Mouse (Mus musculus) E14TG2a.4 (cell line): ENCODE measurements around the gene Nr3c2.

Experiments
- H3K27me3 ChIP-seq: 2 replicates; pipeline ENCODE4 v1.6.1; 2014; ENCODE audit warnings: low read length, control low read depth; ENCODE audit not compliant: insufficient read depth
- H3K36me3 ChIP-seq: 2 replicates; pipeline ENCODE4 v1.6.1; 2014; ENCODE audit warnings: low read length, control low read depth; ENCODE audit not compliant: insufficient read depth
- H3K4me1 ChIP-seq: replicated peaks from 2 replicates; pipeline ENCODE4 v1.6.1; 2014; ENCODE audit warnings: low read depth, low read length, control low read depth
- H3K4me3 ChIP-seq: replicated peaks from 2 replicates; pipeline ENCODE4 v1.5.1; 2014; ENCODE audit warnings: mild to moderate bottlenecking, low read length
- H3K9me3 ChIP-seq: 2 replicates; pipeline ENCODE4 v1.6.1; 2014; ENCODE audit warnings: low read length, control low read depth
- CTCF ChIP-seq: conservative IDR thresholded peaks from 2 replicates; pipeline ENCODE4 v1.5.1; 2014; ENCODE audit warnings: low read length
- NANOG ChIP-seq: IDR thresholded peaks from 2 replicates; pipeline ENCODE4 v1.6.1; 2014; ENCODE audit warnings: borderline replicate concordance, low read length, mixed read lengths
- POU5F1 ChIP-seq: IDR thresholded peaks from 2 replicates; pipeline ENCODE4 v1.6.1; 2014; ENCODE audit warnings: low read length, borderline replicate concordance

The Nr3c2 gene

GRCm38 (mm10) chr8:77120810-77121570 is 221.7 kb downstream of the Nr3c2 start:
- TF ChIP-seq CTCF, result no peak
- no peaks in the 10 kb centered on the region for H3K9me3 ChIP-seq
- H3K4me3 ChIP-seq, result no peak overlapping the region
- H3K4me1 ChIP-seq, result 0 out of 2 replicates have a peak, but pooled peaks cover 3% of the 10 kb centered on the region
- H3K27me3 ChIP-seq, result no peaks in the 10 kb centered on the region
- H3K36me3 ChIP-seq, result no peaks in the 10 kb centered on the region

- no peak for TF ChIP-seq NANOG
- TF ChIP-seq CTCF, result no peak
- no peak for TF ChIP-seq POU5F1
Measured at GRCm38 (mm10) chr8:77121571-77121890, 222.3 kb downstream of the Nr3c2 start.

GRCm38 (mm10) chr8:77122300-77122699 is 223.1 kb downstream of the Nr3c2 start:
- no peaks in the 10 kb centered on the region for H3K36me3 ChIP-seq
- H3K9me3 ChIP-seq, result no peaks in the 10 kb centered on the region
- H3K27me3 ChIP-seq, result no peaks in the 10 kb centered on the region
- 0 out of 2 replicates have a peak, but pooled peaks cover 3% of the 10 kb centered on the region for H3K4me1 ChIP-seq
- no peak overlapping the region for H3K4me3 ChIP-seq
- no peak for TF ChIP-seq NANOG
- no peak for TF ChIP-seq CTCF
- TF ChIP-seq POU5F1, result no peak

More at GRCm38 (mm10) chr8:77121571-77121890, 222.3 kb downstream of the Nr3c2 start:
- no peaks in the 10 kb centered on the region for H3K9me3 ChIP-seq
- no peaks in the 10 kb centered on the region for H3K27me3 ChIP-seq
- no peaks in the 10 kb centered on the region for H3K36me3 ChIP-seq
- H3K4me3 ChIP-seq, result no peak overlapping the region
- H3K4me1 ChIP-seq, result 0 out of 2 replicates have a peak, but pooled peaks cover 3% of the 10 kb centered on the region

DNA sequence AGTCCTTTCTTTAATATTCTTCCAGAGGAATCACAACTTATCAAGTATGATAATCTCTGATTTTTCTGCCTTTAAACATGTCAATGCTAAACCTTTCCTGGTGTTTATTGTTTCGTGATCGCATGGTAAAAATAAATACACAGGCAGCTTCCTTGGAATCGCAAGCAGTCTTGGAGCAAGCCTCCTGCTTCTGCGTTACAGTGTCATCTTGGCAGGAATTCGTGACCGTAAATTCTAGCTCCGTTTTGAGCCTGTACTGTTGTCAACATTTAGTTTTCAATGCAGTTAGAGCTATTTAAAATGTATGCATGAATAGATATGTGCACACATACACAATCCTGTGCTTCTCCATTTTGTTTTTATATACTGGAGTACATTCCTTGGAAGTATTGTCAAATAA is 226.5 kb downstream of the Nr3c2 start:
- H3K36me3 ChIP-seq, result no peaks in the 10 kb centered on the region
- H3K9me3 ChIP-seq, result peaks cover 12% of the 10 kb centered on the region; the same call in 1 of the 2 replicates
- TF ChIP-seq NANOG (no peak), POU5F1 (no peak), CTCF (no peak)
- 0 out of 2 replicates have a peak, but pooled peaks cover 3% of the 10 kb centered on the region for H3K4me1 ChIP-seq
- no peaks in the 10 kb centered on the region for H3K27me3 ChIP-seq
- H3K4me3 ChIP-seq, result no peak overlapping the region

DNA sequence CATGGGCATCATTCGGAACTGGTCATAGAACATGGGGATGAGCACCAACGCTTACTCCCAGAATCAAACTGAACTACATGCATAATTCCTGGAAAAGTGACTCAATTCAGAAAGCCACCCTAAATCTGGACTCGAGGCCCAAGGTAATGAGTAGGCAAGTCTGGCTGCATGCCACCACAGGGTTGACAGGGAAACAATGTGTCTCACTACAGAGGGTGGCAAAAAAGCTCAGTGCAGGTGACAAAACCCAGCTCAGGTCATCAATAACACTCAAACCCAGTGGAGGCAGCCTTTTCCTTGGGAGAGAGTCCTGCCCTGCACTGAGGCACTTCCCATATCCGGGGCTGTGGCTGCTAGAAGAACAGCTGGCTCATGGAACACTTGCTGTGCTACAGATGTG is 228.8 kb downstream of the Nr3c2 start:
- Histone ChIP-seq H3K27me3 (no peaks in the 10 kb centered on the region), H3K9me3 (peaks cover 30% of the 10 kb centered on the region), H3K4me3 (no peak overlapping the region), H3K4me1 (no peaks in the 10 kb centered on the region), H3K36me3 (no peaks in the 10 kb centered on the region)
- TF ChIP-seq NANOG, result no peak
- TF ChIP-seq POU5F1, result no peak
- TF ChIP-seq CTCF, result no peak

DNA sequence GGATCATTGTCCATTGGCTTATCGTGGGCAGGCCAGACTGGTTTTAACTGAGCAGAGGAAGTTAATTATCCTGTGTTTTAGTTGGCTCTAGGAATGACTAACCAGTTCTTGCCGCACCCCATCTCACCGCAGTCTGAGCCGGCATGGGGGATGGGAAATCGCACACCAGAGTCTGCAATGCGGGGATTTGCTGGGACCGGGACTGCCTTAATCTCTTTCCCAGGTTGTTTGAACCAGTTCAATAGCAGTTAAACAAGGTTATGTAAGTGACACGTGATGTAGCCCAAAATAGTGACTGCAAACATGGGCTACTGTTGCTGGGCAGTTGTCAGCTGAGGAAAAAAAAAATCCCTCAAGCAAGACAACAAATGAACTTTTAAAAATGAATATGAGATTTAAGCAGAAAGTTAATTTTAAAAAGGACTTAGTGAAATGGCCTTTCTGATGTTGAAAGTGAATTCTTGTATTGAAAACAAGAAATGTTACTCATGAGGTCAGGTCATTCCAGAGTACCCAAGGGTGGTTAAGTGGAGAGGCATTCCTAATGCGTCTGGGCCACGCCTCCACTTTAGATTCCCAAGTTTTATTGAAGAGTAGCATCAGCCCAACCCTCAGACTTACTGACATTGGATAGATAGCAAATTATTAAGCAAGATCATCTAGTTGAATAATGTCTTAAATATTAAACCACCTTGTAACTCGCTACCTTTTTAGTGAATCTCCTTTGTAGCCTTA is 233.8 kb downstream of the Nr3c2 start:
- no peaks in the 10 kb centered on the region for H3K36me3 ChIP-seq
- H3K27me3 ChIP-seq, result no peaks in the 10 kb centered on the region
- H3K4me3 ChIP-seq, result no peak overlapping the region
- TF ChIP-seq POU5F1 (no peak), NANOG (no peak), CTCF (no peak)
- no peaks in the 10 kb centered on the region for H3K4me1 ChIP-seq
- H3K9me3 ChIP-seq, result peaks cover 65% of the 10 kb centered on the region

DNA sequence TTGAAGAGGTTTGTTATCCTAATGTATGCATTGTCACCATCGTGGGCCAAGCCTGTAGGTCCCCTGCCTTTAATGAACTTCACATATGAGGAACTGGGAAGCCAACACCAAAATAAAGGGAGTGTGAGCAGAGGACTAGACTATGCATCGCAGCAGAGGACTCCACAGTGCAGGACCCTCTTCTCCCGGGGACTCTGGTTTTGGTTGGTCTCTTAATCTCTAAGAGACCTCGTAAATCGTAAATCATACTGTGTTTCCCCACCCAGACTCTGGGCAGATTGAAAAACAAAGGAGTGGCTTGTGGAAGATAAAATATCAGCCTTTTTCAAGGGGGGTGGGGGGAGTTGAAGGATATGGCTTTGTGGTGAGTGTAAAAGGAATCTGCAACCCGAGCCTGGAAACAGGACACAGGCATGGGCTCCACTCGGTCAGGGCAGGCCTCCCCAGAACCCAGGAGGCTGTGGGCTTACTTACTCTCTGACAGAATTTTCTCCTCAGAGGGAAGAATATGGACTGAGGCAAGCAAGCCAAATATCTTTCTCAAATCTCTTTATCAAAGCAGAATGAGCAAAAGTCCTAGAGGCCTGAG is 234.6 kb downstream of the Nr3c2 start:
- no peak for TF ChIP-seq CTCF
- no peak for TF ChIP-seq POU5F1
- no peak for TF ChIP-seq NANOG
- H3K27me3 ChIP-seq, result no peaks in the 10 kb centered on the region
- no peaks in the 10 kb centered on the region for H3K36me3 ChIP-seq
- H3K4me3 ChIP-seq, result no peak overlapping the region
- H3K9me3 ChIP-seq, result peaks cover 62% of the 10 kb centered on the region
- H3K4me1 ChIP-seq, result no peaks in the 10 kb centered on the region

DNA sequence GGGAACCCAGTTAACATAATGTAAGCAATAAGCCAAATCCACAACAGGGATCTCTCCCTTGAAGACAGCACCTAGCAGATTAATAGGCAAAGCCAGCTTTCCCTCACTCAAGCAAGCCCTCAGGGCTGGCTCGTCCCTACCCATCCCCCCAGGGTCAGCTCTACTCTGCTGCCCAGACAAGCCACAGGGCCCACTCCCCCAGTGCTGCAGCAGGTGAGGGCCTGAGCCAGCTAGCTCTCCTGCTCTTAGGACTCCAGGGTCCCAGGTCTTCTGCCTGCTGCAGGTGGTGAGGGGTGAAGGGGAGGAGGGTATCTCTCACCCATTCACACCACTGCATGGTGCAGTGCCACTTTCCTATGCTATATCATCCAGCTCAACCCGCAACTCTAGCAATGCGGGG is 246.0 kb downstream of the Nr3c2 start:
- H3K27me3 ChIP-seq, result no peaks in the 10 kb centered on the region
- H3K4me1 ChIP-seq, result no peaks in the 10 kb centered on the region
- peaks cover 41% of the 10 kb centered on the region for H3K9me3 ChIP-seq
- TF ChIP-seq CTCF, result no peak
- no peak for TF ChIP-seq NANOG
- TF ChIP-seq POU5F1, result no peak
- H3K4me3 ChIP-seq, result no peak overlapping the region
- H3K36me3 ChIP-seq, result no peaks in the 10 kb centered on the region

DNA sequence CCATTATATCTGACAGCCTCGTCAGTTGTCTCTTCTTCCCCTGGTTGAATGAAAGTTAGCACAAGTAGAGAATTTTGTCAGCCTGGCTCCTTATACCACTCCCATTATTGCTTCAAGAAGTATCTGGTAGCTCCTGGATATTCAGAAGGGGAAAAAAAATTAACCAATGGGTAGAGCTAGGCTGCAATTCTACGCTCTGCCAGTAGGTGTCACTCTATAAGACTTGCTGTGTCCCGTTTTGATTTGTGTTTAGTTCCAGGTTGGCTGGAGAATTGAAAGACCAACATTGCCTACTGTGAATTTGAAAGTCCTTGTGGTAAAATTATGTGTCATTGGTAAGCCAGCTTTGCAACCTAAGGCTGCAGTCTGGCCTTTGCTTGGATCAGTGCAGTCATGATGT is 255.3 kb downstream of the Nr3c2 start:
- TF ChIP-seq CTCF, result peak; percentile 99
- TF ChIP-seq POU5F1, result no peak
- TF ChIP-seq NANOG, result no peak
- no peaks in the 10 kb centered on the region for H3K36me3 ChIP-seq
- no peaks in the 10 kb centered on the region; the same call in 1 of the 2 replicates for H3K9me3 ChIP-seq
- no peak overlapping the region for H3K4me3 ChIP-seq
- H3K4me1 ChIP-seq, result no peaks in the 10 kb centered on the region
- no peaks in the 10 kb centered on the region for H3K27me3 ChIP-seq
